Mouse (Mus musculus) neutrophil, adult 5-6 weeks (primary cell): ENCODE data around the gene Exog. TPM values are rescaled to one million over a fixed set of nuclear protein-coding genes. Genes with fewer than 3 reads are reported as not detected.

ENCODE experiments used
- ATAC-seq: fragments of 151-379, 151-347 bp; 2 replicates; pipeline ENCODE4 v1.8.0; 2017; ENCODE audit warnings: mild to moderate bottlenecking, moderate TSS enrichment; ENCODE audit not compliant: insufficient number of reproducible peaks, poor library complexity, low FRiP score, severe bottlenecking; ENCODE audit errors: extremely low read depth
- total RNA-seq: library from RNA; stranded (forward); fragments of 200-1000 nt; gene quantifications from 2 replicates; pipeline ENCODE4 v1.2.3, GENCODE M21; 2017

The Exog gene
- total RNA-seq, 1 experiment from 2014 or later: 3.3 TPM

DNA sequence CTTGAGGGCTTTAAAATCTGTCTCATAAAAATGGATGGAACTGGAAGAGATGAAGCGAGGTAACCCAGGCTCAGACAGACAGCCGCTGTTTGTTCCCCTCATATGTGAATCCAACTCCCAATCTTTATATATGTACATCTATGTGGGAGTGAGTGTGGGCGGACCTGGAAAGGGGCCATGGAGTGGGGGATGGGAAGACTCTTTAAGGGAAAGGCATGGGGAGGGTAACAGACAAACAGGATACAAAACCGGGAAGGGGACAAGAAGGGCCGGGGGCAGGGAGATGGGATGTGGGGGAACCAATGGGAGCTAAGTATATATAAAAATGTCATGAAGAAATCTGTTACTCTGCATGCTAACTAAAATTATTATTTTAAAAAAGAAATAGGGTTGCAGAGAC, 52.2 kb downstream of the Exog start:
- ATAC-seq: no peak

DNA sequence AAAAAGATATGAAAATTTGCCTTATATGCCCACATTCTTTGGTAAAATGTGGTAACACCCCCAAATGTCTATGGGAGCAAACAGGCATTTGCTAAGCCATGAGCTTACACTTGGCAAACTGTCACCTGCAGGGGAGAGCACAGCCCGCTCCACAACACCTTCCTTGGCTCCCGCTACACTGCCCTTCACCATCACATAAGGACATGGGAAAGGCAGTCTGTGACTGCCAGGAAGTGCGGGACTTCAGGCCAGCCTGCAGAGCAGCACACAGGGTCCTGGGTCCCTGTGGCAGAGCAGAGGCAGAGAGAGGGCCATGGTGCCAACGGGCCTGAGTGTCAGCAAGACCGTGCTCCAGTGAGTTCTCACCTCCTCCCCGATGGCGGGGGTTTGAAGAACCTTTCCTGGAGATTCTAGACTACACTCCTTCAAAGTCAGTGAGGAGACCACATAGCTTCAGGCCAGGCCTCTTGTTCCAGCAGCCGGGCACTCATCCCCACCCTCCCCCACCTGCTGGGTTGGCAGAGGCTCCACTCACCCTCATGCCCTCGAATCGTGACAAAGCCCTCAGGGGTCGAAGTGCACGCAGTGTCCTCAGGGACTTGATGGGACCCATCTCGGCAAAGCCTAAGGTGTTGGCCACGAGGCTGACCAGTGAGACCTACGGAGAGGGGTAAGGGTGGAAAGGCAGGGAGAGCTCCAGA, 53.0 kb downstream of the Exog start:
- ATAC-seq: no peak

DNA sequence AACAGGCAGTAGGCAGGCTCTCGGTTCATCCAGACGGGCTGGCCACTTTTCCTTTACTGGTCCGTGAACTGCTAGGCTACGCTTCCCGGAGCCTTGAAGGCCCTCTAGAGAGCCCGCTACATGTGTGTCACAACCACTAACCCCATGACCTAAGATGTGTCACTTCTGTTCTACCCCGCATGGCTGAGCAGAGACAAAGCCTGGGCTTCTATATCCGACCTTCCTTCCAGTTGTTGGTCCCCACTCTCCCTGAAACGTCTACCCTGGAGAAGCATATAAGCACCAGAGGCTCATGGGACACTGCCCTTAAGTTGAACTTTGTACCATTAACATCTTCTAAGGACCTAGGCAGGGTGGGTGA, 53.5 kb downstream of the Exog start:
- ATAC-seq: no peak

DNA sequence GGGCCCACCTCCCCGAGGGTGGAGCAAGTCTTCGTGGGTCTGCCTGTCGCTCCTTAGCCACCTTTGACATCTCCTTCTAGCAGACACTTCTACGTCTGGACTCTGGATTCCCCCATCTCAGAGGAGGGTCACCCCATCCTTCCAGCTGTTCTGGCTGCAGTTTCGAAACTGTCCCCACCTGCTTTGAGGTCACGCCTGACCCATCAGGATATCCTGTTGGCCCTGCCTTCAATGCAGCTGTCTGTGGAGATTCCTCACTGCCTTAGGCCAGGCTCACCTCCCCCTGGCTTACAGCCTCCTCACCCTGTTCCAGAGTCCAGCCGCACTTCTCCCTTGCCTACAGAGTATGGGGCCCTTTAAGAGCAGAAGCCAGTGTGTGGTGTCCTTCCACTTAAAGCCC, 54.1 kb downstream of the Exog start:
- no peak for ATAC-seq

DNA sequence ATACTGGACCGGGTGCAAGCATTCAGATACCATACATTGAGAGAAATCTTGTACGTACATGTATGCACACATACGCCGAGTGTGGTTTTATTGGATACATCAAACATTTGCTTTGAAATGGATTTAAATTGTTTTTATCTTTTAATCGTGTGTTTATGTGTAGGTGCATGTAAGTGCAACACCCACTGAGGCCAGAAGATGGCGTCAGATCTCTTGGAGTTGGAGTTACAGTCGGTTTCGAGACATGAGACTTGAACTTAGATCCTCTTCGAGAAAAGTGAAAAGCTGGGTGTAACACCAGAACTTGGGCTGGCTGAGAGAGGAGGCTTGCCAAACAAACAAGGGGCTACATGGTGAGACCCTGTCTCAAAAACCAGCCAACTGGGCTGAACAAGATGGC, 58.9 kb downstream of the Exog start:
- ATAC-seq: no peak

DNA sequence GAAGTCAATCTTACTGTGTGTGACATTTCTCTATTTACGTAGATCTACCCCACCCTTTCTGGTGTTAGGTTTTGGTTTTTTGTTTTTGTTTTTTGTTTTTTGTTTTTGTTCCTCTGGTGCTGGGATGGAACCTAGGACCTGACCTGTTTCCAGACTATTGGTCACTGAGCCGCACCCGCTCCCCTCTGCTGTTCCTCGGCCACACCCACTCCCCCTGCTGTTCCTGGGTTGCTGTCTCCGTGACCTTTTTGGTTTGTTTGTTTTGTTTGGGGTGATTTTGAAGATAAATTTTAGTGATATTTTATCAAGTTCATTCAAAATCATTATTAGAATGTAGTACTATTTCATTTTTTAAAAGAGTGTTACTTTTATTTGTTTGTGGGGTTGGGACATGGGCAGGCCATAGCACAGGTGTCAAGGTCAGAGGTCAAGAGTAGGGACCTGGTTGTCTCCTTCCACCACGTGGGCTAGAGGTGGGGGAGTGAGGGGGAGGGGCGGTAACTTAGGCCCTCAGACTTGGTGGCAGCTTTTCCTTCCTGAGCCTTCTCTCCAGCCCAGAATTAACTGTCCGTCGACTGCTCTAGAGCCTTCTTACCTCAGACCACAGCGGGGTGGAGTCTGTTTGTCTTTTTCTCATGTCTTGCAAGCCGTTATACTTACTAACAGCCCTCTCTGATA, 60.4 kb downstream of the Exog start:
- ATAC-seq: no peak

DNA sequence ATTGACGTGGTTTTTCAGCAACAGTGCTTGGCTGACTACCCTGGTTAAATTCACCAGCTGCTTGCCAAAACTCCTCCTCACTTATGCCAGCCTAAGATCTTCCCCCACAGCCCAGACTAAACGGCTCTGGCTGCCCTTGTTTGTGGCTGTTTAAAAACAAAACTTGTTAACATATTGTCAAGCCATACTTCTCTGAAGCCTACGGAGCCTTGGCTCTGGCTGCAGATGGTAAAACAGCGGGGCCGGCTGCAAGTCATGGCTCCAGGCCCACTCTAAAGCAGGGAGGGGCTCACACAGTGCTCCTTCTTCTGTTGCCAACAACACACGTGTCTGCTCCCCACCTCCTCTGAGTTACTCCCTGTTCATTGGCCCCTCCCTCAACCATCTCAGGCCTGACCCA, 66.2 kb downstream of the Exog start:
- ATAC-seq: no peak

DNA sequence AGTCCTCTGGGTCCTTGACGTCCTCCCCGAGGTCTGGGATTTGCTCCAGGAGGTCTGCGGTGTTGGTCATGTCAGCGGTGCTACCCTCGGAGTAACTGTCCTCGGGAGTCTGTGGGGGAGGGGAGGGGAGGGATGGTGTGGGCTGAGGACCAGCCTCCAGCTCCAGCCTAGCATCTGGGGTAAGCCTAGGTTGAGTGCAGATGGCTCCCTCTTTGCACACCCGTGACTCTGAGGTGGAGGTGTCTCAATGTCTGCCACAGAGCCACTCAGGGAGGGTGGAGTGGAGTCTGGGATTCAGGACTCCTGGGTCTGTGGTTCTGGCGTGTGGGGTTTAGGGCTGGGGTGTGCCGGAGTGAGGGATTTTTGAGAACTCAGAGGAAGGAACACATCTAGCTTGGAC, 68.2 kb downstream of the Exog start:
- no peak for ATAC-seq

DNA sequence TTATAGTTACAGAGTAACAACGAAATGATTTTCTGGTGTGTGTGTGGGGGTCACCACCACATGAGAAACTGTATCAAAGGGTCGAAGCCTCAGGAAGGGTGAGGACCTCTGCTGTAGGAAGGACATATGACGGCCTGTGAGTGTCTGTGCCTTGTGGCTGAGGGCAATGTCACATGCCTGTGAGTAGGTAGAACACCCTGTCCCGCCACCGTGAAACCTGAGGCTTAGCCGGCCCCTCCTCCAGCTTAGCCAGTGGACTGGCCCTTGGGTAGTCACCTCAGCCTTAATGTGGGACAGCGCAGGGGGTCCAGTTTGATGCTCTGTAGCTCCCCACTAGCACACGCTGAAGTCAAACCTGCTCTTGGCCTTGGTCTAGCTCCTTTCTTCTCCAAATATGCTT, 69.1 kb downstream of the Exog start:
- no peak for ATAC-seq

DNA sequence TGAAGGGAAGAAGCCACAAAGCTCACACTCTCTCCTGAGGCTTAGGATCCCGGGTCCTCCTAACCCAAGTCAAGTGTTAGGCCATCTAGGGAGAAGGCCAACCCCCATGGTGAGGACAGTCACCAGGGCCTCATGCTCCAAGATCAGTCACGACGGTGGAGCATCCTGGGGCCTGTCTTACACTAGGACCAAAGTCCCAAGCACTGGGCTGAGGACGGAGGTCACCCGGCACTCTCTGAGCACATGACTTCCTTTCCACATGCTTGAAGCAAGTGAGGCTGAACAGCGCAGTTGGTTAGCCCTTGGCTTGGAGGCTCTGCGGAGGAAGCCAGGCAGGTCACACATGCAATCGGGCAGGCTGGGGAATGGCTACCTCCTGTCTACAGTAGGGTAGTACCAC, 70.2 kb downstream of the Exog start:
- no peak for ATAC-seq

Other genes starting within 250 kb of the Exog start
- gene Slc22a13, start 235.8 kb upstream of the Exog start, total RNA-seq: not detected in 2 replicates
- 48.7 and 49.3 TPM in 2 replicates for gene Oxsr1, start 122.5 kb upstream of the Exog start, total RNA-seq
- 66.7 and 68.1 TPM in 2 replicates for gene Acaa1a, start 105.3 kb upstream of the Exog start, total RNA-seq
- gene Myd88, start 103.5 kb upstream of the Exog start, total RNA-seq: 150 and 157 TPM in 2 replicates
- gene Xylb, start 87.6 kb upstream of the Exog start, total RNA-seq: 0.12 and 0.61 TPM in 2 replicates
- gene Slc22a14, start 79.4 kb upstream of the Exog start, total RNA-seq: not detected in 2 replicates
- gene Acvr2b, start 42.8 kb upstream of the Exog start, total RNA-seq: not detected in 2 replicates
- not detected in 2 replicates for gene Scn5a, start 134.1 kb downstream of the Exog start, total RNA-seq